In genomic region chr2:92250472-92250871, GRCm38 (mm10) we compare ENCODE assay signal across 14 mouse cellular contexts.
"Had no signal": no experiment of that assay in that cellular context is flagged by ENCODE, and none has a peak within 500 bp of the region (broad histone marks: within the 10 kb centered on the region; RNA-seq: fewer than 3 reads in every experiment).

No protein-coding gene starts in this region.

- DNase-seq: kidney, adult 9 months; kidney, postnatal 14 days; kidney, postnatal 4 days; liver; lung, adult 18-20 months; lung, postnatal 10 days; lung, postnatal 36 days; midbrain, embryonic 14.5 days; thymus, postnatal 25 days had no signal

- H3K27me3 ChIP-seq: limb, embryonic 13.5 days; liver, embryonic 12.5 days; liver, embryonic 15.5 days; lung, embryonic 15.5 days; stomach, embryonic 15.5 days had no signal

- ATAC-seq: liver, embryonic 12.5 days had no signal
